Mouse (Mus musculus) ES-Bruce4 (cell line): ENCODE results near the gene Fam126b. TPM values are rescaled to one million over a fixed set of nuclear protein-coding genes. Genes with fewer than 3 reads are reported as not detected.

Experiments used
- H3K27ac ChIP-seq: 2 replicates; pipeline ENCODE4 v1.5.1; 2012; ENCODE audit warnings: low read length, inconsistent platforms; ENCODE audit not compliant: insufficient read depth
- H3K27me3 ChIP-seq: 2 replicates; pipeline ENCODE4 v1.6.1; 2012; ENCODE audit warnings: mild to moderate bottlenecking, low read length, inconsistent platforms; ENCODE audit not compliant: control insufficient read depth, poor library complexity, insufficient read depth, severe bottlenecking
- H3K36me3 ChIP-seq: 2 replicates; pipeline ENCODE4 v1.6.1; 2012; ENCODE audit warnings: inconsistent platforms, mild to moderate bottlenecking, low read length, moderate library complexity; ENCODE audit not compliant: control insufficient read depth, poor library complexity, insufficient read depth, severe bottlenecking
- H3K4me1 ChIP-seq: one replicate; pipeline ENCODE4 v1.8.1; 2011; ENCODE audit warnings: low read length; ENCODE audit not compliant: control insufficient read depth, insufficient read depth
- H3K4me3 ChIP-seq: 2 replicates; pipeline ENCODE4 v1.5.1; 2011; ENCODE audit warnings: low read depth, mild to moderate bottlenecking, low read length
- H3K9ac ChIP-seq: 2 replicates; pipeline ENCODE4 v1.6.1; 2012; ENCODE audit warnings: low read depth, mild to moderate bottlenecking, inconsistent platforms; ENCODE audit not compliant: poor library complexity, severe bottlenecking
- H3K9me3 ChIP-seq: replicated peaks from 2 replicates; pipeline ENCODE4 v1.6.1; 2012; ENCODE audit warnings: mild to moderate bottlenecking, low read length, inconsistent platforms; ENCODE audit not compliant: control insufficient read depth, poor library complexity, insufficient read depth, severe bottlenecking
- CTCF ChIP-seq: IDR thresholded peaks from one replicate; pipeline ENCODE4 v1.8.1; 2011; ENCODE audit warnings: low read depth, low read length
- EP300 ChIP-seq: IDR thresholded peaks from 2 replicates; pipeline ENCODE4 v1.6.1; 2011; ENCODE audit warnings: low read depth, low read length; ENCODE audit not compliant: insufficient read depth
- POLR2A ChIP-seq: IDR thresholded peaks from one replicate; pipeline ENCODE4 v1.8.1; 2011; ENCODE audit warnings: low read length; ENCODE audit not compliant: insufficient read depth
- polyA plus RNA-seq: library from polyadenylated mRNA; stranded (reverse); fragments of >200 nt; gene quantifications from 2 replicates; pipeline ENCODE4 v1.2.4, GENCODE M21; 2011; ENCODE audit warnings: low read depth; ENCODE audit not compliant: missing spikeins, insufficient read depth, insufficient read length

Fam126b gene
- polyA plus RNA-seq, 1 experiment = 16.6 TPM

DNA sequence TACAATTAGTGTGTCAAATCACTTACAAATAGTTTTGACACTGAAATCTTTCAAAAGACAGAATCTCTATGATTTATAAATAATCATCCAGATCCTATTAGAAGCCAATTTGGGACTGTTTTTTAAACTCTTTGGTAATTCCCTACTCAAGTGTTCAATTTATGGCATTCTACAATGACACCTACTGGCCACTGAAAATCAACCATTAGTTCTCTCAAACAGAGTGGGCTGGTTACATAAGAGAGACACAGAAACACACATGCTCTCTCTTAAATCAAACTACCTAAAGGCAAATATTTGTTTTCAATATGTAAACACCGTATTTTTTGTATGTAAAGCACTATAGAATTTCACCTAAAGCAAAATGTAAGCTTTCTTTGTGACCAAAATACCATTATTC lies 1.9 kb downstream of the Fam126b start:
- no peak for TF ChIP-seq CTCF
- TF ChIP-seq EP300 = no peak
- no peak for TF ChIP-seq POLR2A

DNA sequence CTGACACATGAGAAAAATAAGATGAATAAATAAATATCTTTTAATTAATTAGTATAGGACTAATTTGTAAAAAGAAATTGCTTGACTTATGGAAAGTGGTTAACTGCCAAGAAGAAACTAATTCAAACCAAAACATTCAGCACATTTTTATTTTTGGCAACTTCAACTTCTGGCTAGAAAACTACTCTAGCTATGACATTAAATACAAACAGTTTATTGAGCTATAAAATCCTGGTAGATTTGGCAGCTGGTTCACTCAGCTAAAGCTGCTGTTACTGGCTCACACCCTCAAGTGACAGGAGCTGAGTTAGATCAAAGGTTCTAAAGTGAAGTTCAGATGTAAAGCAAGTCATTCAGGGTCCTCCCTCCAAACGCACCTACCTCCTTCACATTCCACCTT lies 3.5 kb downstream of the Fam126b start:
- Histone ChIP-seq H3K4me1 (no peaks in the 10 kb centered on the region), H3K9ac (no peak overlapping the region), H3K4me3 (no peak overlapping the region), H3K27ac (no peak overlapping the region), H3K27me3 (no peaks in the 10 kb centered on the region), H3K9me3 (no peaks in the 10 kb centered on the region; the same call in 1 of the 2 replicates), H3K36me3 (no peaks in the 10 kb centered on the region)
- TF ChIP-seq CTCF = no peak

More for the DNA sequence above, 1.9 kb downstream of the Fam126b start:
- no peak overlapping the region for H3K4me3 ChIP-seq
- H3K9me3 ChIP-seq = no peaks in the 10 kb centered on the region
- H3K36me3 ChIP-seq = no peaks in the 10 kb centered on the region
- H3K4me1 ChIP-seq = no peaks in the 10 kb centered on the region
- H3K27me3 ChIP-seq = no peaks in the 10 kb centered on the region
- H3K9ac ChIP-seq = no peak overlapping the region
- H3K27ac ChIP-seq = no peak overlapping the region

DNA sequence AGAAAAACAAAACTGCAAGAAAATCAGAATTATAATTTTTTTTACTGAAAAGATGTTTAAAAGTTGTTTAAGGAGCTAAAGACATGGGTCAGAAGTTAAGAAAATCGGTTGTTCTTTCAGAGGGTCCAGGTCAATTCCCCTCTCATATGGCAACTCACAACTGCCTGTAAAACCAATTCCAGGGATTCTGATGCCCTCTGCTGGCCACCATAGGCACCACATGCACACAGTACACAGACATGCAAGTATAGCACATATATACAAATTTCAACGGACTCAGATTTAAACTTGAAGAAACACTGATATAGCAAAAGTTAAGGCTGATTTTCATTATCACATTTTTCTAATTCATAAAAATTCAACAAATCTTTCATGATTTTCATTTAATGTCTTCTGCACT lies 6.9 kb downstream of the Fam126b start:
- Histone ChIP-seq H3K27me3 (no peaks in the 10 kb centered on the region), H3K36me3 (no peaks in the 10 kb centered on the region), H3K4me1 (no peaks in the 10 kb centered on the region), H3K9me3 (peaks cover 3% of the 10 kb centered on the region), H3K9ac (no peak overlapping the region), H3K4me3 (no peak overlapping the region), H3K27ac (no peak overlapping the region)
- TF ChIP-seq POLR2A (no peak), EP300 (no peak), CTCF (peak; percentile 28)

DNA sequence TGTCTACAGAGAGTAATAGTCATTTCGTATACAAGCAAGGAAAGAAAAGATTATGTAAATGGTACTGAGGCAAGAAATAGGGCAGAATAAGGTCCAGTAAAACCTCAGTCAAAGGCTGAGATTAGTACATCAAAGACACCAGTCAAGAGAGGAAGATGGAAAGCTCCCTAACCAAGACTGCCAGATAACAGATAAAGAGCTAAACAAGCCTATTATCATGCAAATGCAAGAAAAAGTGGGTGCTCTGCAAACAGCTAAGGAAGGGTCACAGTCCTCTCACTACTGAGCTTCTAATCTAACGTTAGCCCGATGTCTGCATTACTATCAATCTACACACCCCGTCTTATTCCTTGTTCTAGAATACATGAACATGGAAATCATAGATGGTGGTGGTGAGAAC lies 15.7 kb downstream of the Fam126b start:
- TF ChIP-seq CTCF (no peak), EP300 (no peak), POLR2A (no peak)
- Histone ChIP-seq H3K27ac (no peak overlapping the region), H3K27me3 (no peaks in the 10 kb centered on the region), H3K4me3 (no peak overlapping the region), H3K9ac (no peak overlapping the region), H3K4me1 (no peaks in the 10 kb centered on the region), H3K36me3 (no peaks in the 10 kb centered on the region), H3K9me3 (no peaks in the 10 kb centered on the region)

DNA sequence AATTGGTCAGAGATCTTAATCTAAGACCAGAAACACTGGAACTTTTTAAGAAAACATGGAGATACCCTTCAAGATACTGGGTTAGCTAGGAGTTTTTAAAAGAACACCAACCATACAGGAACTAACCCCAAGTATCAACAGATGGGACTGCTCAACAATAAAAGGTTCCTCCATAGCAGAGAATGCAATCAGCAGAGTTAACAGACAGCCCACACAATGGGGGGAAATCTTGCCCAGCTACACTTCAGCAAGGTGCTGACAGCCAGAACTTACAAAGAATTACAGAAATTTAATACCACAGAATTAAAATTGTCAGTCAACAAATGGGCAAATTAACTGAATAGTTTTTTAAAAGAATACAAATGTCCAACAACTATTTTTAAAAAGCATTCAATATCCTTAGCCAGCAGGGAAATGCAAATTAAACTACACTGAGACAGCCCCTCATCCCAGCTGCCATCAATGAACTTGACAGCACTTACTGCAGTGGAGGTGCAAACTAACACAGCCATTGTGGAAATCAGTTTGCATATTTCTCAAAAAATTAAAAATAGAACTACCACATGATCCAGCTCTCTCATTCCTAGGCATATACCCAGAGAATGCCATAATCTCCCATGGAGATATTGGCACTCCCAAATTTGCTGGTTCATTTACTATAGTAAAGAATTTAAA lies 17.5 kb downstream of the Fam126b start:
- Histone ChIP-seq H3K36me3 (no peaks in the 10 kb centered on the region), H3K4me3 (no peak overlapping the region), H3K9ac (no peak overlapping the region), H3K9me3 (no peaks in the 10 kb centered on the region), H3K27ac (no peak overlapping the region), H3K27me3 (no peaks in the 10 kb centered on the region), H3K4me1 (no peaks in the 10 kb centered on the region)
- TF ChIP-seq CTCF (no peak), POLR2A (no peak), EP300 (no peak)

DNA sequence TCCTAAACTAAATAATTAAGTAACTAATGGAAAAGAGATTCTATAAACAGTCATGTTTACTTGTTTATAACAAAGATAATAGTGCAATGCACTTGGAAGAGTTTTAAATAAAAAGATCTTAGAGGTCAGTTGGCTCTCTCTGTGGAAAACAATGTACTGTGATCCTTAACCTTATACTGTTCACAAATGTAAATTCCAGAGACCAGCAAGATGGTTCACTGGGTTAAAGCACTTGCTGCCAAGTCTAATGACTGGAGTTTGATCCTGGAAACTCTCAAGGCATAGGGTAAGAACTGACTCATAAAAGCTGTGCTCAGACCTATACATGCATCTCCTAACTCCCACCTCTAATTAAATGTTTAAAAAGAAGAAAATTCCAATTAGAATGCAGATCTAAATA lies 19.5 kb downstream of the Fam126b start:
- TF ChIP-seq CTCF (no peak), POLR2A (no peak), EP300 (no peak)
- H3K27ac ChIP-seq = no peak overlapping the region
- H3K4me1 ChIP-seq = no peaks in the 10 kb centered on the region
- H3K36me3 ChIP-seq = no peaks in the 10 kb centered on the region
- H3K9me3 ChIP-seq = no peaks in the 10 kb centered on the region
- no peak overlapping the region for H3K4me3 ChIP-seq
- H3K27me3 ChIP-seq = no peaks in the 10 kb centered on the region
- H3K9ac ChIP-seq = no peak overlapping the region
